Mouse (Mus musculus): ENCODE data around the gene Il15ra.

Il15ra gene

DNA sequence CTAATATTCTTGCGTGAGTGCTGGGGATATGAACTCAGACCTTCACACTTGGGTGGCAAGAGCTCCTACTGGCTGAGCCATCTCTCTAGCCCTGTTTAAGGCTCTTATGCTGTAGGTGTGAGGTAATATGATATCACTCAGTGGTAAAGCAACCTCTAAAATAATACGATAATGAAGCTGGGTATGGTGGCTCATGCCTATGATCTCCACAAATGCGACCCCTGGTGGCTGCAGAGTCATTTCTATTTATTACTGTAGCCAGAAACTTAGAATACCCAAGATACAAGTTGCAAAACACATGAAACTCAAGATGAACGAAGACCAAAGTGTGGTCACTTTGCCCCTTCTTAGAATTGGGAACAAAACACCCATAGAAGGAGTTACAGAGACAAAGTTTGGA is 5.0 kb downstream of the Il15ra start:
- DNase-seq = peak; percentile 59 to 65

DNA sequence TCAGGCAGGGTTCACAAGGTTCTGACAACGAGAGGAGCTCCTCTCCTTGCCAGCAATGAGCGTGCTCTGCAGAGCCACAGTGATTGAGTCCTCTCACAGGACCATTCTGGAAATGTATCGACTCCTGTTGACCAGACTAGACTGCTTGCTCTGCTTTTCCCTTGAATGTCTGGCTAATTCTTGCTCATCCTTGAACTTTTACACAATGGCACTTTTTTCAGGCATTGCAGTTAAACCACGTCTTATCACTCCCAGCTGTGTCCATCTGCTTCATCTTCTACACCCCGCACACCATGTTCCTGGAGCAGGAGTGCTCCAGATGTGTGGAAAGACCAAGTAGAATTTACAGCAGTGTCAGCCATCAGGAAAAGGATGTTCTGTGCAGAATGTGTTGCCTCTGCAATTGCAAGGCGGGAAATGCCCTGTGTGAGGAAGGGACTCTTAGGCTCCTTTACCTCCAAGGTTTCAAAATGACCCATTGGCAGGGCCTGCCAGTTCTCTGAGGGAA is 7.4 kb downstream of the Il15ra start:
- DNase-seq = no peak

DNA sequence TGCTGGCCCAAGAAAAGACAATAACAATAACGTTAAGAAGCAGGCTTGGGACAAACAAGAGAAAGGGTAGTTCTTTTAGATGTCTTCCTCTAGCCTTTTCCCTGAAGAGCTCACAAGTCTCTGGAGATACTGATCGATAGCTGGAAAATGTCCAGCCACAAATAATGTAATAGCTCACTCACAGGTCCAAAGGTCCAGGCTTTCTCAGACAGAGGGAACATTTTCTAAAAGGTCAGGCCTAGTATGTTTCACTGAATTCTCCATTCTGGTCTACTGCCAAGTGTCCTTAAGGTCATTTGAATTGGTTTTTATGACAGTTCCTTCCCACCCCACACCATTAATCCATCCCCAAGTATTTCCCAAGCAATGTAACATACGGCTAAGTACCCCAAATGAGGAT is 7.9 kb downstream of the Il15ra start:
- DNase-seq = no peak

DNA sequence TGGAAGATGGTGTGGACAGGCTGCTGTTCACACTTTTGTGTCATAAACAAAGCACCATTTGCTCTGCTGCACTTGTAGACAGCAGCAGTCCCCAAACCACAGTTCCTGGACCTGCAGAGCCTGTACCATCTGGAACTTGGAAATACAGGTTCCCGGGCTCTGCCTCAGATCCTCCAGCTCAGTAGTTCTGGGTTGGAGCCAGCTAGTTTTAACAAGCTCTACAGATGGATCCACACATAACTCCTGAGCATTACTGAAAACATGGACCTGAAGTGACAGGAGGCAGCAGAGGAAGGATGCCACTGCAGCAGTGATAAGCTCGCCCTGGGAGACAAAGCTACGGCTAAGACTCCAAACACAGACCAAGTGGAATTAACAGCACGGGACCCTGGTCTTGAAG is 9.4 kb downstream of the Il15ra start:
- DNase-seq = no peak

DNA sequence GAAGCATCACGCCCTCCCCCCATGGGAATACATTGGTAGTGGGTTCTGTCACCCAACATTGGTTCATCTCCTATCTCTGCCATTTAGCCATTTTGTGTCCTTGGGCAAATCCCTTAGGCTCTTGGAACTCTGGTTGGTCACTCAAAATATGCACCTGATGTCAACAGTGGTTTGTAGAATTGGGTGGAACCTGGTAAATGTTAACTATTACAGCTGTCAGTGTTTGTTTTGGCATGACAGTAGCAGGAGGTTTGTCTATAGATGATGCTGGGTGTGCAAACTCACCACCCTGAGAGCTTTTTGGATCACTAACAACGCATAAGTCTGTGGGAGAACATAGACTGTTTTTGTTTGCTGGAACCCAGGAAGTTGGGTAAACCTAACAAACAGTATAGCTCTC is 13.5 kb downstream of the Il15ra start:
- no peak for DNase-seq

DNA sequence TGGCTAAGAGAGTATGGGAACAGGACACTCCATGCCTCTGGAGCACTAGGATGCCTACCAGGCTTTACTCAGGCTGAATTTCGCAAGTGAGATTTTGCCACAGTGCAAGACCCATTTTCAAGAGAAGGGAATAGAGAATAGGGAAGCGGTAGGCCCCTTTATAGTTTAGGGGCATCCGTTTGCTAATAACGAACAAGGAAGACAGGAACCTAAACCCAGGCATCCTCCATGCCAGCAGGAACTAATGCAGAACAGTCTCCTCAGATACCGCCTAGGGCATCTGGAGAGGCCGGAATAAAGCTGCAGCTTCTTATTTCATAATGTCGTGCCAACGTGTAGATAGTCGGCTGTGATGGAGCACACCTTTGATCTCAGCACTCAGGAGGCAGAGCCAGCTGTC is 17.5 kb downstream of the Il15ra start:
- no peak for DNase-seq

DNA sequence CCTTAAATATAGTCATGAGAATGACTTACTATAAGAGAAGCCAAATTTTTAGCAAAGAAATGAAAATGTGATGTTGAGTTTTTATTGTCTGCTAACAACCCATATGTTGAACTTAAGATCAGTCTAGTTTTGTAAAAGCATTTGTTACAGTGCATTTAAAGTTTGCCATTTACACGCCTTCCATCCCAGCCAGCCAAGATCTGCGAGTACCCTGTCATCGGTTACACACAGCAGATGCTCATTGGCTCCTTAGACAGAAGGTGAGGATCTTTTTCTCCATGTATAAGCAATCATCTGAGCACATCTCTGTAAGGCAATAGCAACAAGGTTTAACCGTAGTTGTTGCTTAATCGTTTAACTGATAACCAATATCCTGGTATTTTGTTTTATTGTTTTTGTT is 22.5 kb downstream of the Il15ra start:
- DNase-seq = no peak

DNA sequence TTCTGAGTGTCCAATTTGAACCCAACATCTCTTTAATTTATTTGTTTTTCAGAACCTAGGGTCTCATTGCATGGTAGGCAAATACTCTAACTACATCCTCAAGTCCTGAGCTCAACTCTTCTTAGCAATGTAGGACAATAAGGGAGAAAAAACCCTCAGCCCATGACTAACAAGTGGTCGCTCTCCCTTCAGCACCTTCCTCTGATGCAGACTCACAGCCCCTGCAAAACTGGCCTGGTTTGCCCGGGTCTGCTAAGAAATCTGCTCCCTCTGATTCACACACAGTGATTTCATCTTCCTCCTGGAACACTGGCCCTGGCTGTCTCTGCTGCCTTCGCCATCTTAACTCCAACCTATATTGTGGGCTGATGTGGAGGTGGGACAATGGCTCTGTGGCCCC is 24.0 kb downstream of the Il15ra start:
- DNase-seq = peak; percentile 10 to 20

DNA sequence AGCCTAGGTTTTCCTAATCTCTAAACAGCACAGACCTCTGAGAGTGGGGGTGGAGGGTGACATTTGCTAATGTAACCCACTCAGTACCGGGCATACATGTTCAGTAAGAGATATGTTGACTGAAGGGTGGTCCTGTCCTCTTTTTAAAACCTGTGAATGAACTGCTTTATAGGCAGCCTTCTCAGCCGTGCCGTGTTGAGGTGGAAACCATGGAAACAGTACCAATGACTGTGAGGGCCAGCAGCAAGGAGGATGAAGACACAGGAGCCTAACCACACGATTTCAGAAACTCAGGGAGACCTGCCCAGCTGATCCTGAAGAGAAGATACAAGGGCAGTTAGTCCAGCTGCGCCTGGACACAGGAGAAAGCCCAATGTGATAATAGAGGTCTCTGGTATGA is 27.9 kb downstream of the Il15ra start:
- DNase-seq = no peak

DNA sequence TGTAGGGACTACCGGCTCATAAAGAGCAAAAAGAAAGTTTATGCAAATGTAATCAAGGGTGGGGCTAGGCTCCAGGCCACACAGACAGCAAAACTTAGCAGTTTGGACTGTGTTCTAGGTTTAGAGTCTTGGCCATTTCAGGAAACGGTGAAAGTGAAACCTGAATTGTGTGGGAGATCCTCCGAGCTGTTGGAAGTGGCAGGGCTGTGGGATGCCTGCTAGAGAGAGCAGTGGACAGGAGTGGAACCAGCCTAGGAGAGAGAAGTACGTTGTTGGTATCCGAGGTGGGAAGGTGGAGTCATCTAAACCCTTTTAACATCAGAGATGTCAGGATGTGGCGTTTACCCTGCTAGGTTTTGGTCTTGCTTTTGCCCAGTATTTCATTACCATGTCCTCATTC is 30.8 kb downstream of the Il15ra start:
- no peak for DNase-seq

DNA sequence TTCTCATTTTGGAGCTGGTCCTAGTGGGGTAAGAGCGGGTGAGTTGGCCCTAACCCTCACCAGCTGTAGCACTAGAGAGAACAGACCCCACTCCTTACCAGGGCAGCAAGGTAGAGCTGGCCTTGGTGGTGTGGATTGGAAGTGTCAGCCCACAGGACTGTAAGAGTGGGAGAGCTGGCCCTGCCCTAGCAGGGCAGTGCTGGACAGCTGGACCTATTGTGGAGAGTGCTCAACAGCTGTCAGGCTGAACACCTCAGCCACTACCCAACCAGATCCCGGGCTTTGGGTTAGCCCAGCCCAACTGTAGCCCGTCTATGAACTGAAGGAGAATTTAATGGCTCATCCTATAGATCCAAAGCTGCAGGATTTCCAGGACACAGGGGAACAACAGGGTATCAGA is 33.7 kb downstream of the Il15ra start:
- DNase-seq = no peak

DNA sequence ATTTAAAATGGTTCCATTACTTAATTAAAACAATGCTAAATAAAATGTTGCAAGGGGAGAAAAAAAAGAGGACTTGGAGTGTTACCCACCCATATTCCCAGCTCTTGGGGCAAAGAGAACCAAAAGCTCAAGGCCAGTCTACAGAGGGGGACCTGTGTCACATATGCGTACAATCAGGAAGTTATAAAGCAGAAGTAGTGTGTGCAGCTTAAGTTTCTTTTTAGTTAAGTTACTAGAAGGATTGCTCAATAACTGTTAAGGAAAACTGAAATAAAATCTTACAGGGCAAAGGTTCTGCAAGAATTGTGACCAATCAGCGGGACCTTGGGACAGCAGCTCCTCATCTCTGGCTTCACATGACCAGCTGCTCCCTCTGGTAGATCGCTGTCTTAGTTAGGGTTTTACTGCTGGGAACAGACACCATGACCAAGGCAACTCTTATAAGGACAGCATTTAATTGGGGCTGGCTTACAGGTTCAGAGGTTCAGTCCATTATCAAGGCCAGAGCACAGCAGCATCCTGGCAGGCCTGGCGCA is 34.5 kb downstream of the Il15ra start:
- no peak for DNase-seq

DNA sequence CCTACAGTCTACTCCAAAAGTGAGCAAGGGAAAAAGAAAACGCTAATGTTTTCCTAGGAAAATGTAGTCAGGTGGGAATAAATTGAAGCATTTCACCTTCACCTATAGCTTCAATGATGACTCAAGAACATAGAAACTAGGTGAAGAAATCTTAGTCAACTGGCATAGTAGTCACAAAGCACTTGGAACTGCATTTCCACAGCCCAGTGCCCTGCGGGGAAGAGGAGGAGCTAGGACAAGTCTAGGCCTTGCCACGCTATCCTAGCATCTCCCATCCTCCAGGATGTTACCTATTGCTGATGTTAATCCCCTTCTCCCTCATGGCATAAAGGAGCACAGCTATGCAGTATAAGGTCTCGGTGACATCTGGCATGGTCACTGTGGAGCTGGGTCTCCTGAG is 57.5 kb downstream of the Il15ra start:
- DNase-seq = no peak

DNA sequence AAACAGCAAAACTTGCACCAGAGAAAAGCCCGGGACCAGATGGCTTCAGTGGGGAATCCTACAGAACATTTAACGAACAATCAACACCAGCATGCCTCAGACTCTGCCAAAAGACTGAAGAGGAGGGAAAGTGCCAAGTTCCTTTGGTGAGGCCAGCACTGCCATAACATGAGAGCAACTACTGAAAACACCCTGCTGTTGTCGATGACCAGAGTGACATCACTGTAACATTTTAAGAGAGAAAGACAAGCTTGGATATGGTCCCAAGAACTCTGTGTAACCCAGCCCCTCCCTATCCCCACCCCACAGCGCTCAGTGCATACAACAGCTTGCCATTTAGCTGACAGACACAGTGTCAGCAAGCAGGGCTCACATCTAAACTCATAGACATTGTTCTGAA is 60.6 kb downstream of the Il15ra start:
- DNase-seq = no peak

DNA sequence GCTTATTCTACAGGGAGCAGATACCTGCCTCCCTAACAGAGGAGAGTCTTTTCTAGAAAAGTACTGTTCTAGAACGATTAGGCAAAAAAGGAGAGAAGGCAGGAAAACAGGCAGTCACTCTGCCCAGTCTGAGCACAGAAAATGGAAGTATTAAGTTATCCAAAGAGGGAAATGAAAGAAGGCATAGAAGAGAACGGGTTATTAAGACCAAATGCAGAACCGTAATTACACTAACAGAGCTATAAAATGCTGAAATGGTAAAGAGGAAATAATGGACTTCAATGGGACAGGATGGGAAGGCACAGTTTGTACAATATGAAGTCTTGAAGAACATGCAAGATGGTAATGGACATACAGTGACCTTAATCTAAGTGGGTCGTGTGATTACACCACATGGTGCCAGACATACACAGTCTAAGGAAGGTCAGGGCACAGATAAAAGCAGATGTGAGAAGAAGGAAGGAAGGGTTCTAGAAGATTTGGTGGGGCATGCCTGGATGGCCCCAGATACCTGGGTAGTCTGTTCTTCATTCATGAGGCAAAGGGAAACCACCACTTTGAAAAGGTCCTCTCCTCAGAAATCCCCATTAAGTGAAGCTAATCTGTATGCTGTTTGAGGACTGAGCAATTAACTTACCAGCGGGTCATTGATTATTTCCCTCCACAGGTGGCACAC is 61.5 kb downstream of the Il15ra start:
- no peak for DNase-seq

DNA sequence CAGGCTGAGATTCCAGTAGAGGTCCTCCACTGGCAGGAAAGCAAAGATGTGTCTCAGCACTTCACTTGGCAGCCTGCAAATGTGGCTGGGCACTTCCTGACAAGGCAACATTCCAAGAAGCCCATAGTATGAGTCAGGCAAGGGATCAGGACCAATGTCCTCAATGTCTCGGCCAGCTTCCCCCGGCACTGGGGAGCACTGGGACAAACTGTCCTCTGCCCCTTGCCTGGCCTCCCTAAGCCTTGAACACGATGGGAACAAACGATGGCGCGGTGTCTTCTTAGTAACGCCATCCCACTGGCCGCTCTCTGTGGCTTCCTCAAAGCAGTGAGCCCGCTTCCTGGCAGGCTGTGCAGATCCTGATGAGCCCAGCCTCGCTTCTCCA is 62.1 kb downstream of the Il15ra start:
- no peak for DNase-seq

DNA sequence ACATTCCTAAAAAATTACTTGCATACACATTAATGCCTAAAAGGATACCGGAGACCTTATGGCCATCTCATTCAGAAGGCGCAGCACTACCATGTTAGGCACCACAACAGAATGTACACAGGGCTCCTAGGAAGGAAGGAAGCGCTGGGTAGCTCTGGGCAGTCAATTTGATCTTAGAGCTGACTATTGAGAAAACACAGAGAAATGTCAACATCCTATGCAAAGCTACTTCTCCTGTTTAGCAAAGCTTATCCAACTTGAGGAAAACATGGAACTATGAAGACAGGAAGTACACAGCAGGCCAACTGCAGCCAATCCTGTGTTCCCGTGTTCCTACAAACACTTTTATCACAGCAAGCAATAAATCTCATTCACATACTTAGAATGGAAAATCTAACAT is 66.6 kb downstream of the Il15ra start:
- no peak for DNase-seq

DNA sequence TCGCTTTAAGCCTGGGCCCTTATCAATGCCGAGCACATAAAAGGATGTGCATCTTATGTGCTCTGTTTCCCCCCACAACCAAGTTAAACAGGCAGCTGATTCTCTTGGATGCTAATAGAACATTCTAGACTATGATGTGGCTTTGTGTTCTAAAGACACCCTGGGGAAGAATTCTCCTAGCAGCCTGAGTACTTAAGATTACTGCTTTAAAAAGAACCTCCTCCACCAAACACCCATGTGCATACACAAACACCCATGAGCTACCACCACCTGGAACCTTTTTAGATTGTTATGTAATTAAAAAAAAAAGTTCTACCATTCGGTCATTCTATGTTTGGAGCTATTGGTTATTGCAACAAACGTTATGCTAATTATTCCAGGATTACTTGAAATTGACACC is 67.3 kb downstream of the Il15ra start:
- no peak for DNase-seq

DNA sequence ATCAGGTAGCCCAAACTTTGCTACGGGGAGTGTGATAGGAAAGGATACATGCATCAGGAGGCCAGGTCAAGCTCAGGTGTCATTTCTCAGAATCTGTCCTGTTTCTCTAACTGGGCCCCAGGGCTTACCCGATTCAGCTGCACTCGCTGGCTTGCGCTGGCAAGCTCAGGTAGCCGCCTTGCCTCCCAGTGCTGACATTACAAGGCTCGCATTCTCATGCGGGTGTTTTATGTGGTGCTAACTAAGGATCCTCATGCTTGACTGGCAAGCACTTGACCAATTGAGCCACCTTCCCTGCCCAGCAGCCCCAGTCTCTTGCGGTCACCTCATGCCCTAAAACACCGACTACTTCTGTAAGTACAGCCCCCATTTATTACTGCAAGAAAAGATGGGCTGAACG is 69.3 kb downstream of the Il15ra start:
- peak in 1 of 2 experiments; percentile 7 for DNase-seq

DNA sequence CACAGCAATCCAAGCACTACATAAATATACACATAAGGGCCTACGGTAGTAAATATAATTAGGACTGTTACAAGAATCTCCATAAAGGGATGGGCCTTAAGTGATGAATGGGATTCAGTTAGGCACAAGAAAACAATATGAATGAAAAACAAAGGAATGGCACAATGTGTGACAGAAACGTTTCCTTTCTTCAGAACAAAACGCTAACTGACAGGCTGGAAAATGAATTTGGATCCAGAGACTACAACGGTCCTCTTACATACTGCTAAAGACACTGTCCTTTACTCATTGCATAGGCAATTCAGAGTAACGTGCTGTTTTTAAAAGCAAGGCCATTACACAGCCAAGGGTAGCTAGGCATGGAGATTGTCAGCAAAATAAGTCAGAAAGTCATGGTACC is 70.0 kb downstream of the Il15ra start:
- no peak for DNase-seq

DNA sequence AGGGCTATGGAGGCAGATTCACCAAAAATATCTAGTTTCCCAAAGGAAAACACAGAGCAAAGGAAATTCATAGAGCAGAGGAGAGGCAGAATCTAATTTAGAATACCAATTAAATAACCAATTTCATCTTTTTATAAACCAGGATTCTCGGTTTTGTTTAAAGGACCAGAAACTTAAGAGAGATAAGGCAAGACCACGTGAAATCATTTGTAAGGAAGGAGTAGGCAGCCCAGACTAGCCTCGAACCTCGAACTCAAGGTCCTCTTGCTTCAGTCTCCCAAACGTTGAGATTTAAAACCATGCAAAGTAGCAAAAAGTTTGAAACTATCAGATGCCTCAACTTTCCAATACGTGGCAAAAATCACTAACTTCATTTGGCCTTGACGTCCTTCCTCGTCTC is 71.3 kb downstream of the Il15ra start:
- no peak for DNase-seq

DNA sequence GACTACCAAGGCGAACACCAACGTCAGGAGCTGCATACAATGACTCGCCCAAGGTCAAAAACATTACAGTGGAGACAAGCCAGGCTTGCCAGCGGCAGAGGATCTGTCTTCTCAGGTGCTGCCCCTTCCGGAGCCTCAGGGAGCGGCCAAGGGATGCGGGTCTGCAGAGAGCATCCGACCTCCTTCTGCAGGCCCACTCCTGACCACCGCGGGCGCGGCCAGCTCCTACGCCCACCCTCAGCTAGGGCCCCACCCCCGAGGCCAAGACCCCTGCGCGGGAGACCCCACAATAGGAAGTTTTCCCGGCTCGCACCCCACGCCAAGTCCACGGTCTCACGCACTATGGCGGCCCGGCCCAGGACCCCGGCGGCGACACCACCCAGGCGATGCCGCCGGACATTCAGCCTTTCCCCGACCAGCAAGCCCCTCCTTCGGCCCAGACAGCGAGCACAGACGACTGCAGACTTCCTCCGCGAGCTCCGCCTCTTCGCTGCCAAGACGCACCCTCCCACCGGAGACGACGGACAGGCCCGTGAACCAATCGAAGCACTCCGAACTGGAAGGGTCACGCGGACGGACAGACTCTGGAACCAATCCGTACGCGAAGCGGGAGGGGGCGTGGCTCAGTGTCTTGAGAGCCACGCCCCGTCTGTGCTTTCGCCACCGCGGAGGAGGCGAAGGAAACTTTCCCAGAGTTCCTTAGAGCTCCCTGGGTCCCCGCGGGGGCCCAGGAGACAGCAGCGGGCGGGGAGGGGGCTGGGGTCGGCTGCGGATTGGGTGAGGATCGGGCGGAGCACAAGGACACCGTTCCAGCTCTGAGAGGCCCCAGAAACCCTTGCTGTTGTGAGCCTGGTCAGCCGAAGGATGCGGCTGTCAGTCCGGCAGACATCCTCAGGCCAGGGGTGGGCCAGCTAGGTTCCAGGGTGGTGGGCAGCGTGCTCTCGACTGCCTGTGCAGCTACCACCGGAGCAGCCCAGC is 72.3 kb downstream of the Il15ra start, which contains the start of the genes Fbh1 and Ankrd16:
Gene Fbh1 (minus strand): TSS at position 492 of the 978 bp plus-strand sequence.
Gene Ankrd16 (plus strand): TSS at position 786 of the 978 bp plus-strand sequence.
- DNase-seq = peak; percentile 100

DNA sequence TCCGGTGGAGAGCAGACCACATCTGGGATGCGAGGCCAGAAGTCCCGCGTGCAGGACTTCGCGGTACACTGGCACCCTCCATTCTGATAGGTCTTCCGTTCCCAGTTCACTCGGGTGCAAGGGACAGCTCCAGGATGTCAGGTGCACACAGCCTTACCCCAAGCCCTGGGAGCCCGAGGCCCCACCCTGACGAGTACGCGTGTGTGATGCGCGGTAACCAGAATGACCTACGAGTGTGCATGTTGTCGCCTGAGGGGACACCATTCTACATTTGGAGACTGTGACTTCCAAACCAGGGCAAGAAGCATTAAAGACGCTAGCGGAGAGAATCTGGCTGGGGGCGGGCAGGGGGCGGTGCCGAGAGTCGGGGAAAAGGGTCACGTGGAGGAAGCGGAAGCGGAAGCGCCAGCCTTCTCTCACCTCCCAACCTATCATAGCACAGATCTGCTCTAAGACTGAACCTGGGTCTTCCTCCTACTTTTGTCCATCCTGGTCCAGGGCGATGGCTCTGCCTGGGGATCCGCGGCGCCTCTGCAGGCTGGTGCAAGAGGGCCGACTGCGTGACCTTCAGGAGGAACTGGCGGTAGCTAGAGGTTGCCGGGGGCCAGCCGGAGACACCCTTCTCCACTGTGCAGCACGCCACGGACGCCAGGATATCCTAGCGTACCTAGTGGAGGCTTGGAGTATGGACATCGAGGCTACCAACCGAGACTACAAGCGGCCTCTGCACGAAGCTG is 73.2 kb downstream of the Il15ra start:
- DNase-seq = peak; percentile 90 to 94

All from kidney, postnatal 4 days (tissue).